Mouse (Mus musculus): ENCODE measurements around the gene Trnau1ap.
"Not testable (repeated sequence)": the region's sequence is repeated elsewhere in the genome, so short reads cannot be mapped to it uniquely, and the experiment has no call there.

Gene Trnau1ap

GRCm38 (mm10) chr4:132301486-132301885 lies 27.9 kb downstream of the Trnau1ap start:
- DNase-seq (ENCODE audit: low spot score in 2 of 2): no peak

- no peak for DNase-seq (ENCODE audit: low spot score in 2 of 2)
Measured at GRCm38 (mm10) chr4:132299849-132300248, 29.5 kb downstream of the Trnau1ap start.

- DNase-seq (ENCODE audit: low spot score in 2 of 2): no peak
Measured at GRCm38 (mm10) chr4:132295696-132296390, 33.5 kb downstream of the Trnau1ap start.

GRCm38 (mm10) chr4:132293682-132294240 lies 35.6 kb downstream of the Trnau1ap start:
- no peak for DNase-seq (ENCODE audit: low spot score in 2 of 2)

GRCm38 (mm10) chr4:132292988-132293387 lies 36.4 kb downstream of the Trnau1ap start:
- peak in 1 of 2 experiments; percentile 32 for DNase-seq (ENCODE audit: low spot score in 2 of 2)

- DNase-seq (ENCODE audit: low spot score in 2 of 2): no peak
Measured at GRCm38 (mm10) chr4:132291624-132292335, 37.6 kb downstream of the Trnau1ap start.

- no peak for DNase-seq (ENCODE audit: low spot score in 2 of 2)
Measured at GRCm38 (mm10) chr4:132291056-132291455, 38.3 kb downstream of the Trnau1ap start.

- not testable (repeated sequence) for DNase-seq (ENCODE audit: low spot score in 2 of 2)
Measured at GRCm38 (mm10) chr4:132288840-132289239, 40.5 kb downstream of the Trnau1ap start.

GRCm38 (mm10) chr4:132275949-132276348 lies 53.4 kb downstream of the Trnau1ap start:
- no peak for DNase-seq (ENCODE audit: low spot score in 2 of 2)

GRCm38 (mm10) chr4:132274156-132274862 lies 55.0 kb downstream of the Trnau1ap start, which contains the start of gene Taf12:
Taf12 (plus strand) TSS chr4:132274375.
- DNase-seq (ENCODE audit: low spot score in 2 of 2): peak; percentile 90 to 92

GRCm38 (mm10) chr4:132273166-132273565 lies 56.2 kb downstream of the Trnau1ap start:
- DNase-seq (ENCODE audit: low spot score in 2 of 2): no peak

GRCm38 (mm10) chr4:132269740-132270560 lies 59.4 kb downstream of the Trnau1ap start:
- DNase-seq (ENCODE audit: low spot score in 2 of 2): peak; percentile 82 to 87

- DNase-seq (ENCODE audit: low spot score in 2 of 2): no peak
Measured at GRCm38 (mm10) chr4:132268871-132269739, 60.2 kb downstream of the Trnau1ap start.

GRCm38 (mm10) chr4:132266835-132267349 lies 62.4 kb downstream of the Trnau1ap start:
- DNase-seq (ENCODE audit: low spot score in 2 of 2): no peak

- DNase-seq (ENCODE audit: low spot score in 2 of 2): no peak
Measured at GRCm38 (mm10) chr4:132263313-132263712, 66.0 kb downstream of the Trnau1ap start.

- DNase-seq (ENCODE audit: low spot score in 2 of 2): no peak
Measured at GRCm38 (mm10) chr4:132262358-132262616, 67.1 kb downstream of the Trnau1ap start.

Data from frontal cortex, postnatal 36 days (tissue).